8 mouse cellular contexts compared by ENCODE assay signal in the genomic region with DNA sequence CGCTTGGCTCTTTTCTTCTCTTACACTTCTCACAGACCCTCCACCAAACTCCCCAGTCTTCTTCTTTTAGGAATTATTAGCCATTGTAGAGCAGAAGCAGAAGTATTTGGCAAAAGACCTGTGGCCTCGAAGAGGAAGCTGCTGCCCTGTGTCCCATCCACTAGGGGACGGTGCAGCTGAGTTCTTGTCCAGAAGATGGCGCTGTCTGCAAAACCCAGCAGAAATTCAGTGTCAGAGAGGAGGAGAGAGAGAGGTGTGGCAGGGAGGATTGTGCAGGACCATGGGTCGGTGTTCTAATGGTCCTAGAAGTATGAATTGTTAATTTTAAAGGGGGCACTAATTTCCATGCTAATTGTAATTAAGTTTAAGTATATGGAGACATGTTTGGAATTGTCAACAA. TPM values are rescaled to one million over a fixed set of nuclear protein-coding genes. Genes with fewer than 3 reads are reported as not detected.
DNase-seq lines count a peak whose midpoint lies in the region; ATAC-seq lines count a peak whose summit lies in the region.

No protein-coding gene starts in this region.

- H3K4me2 ChIP-seq in liver, embryonic 13.5 days, result no peak overlapping the region

- H3K4me3 ChIP-seq in liver, embryonic 13.5 days (replicated peaks), result no peak overlapping the region

- no peak overlapping the region for H3K9ac ChIP-seq in liver, embryonic 13.5 days

- 20% methylated on average over 5 of the region's 5 CpGs for WGBS in liver, embryonic 13.5 days (ENCODE audit: insufficient replicate concordance)

- H3K4me1 ChIP-seq in liver, embryonic 13.5 days (replicated peaks), result 0 out of 2 replicates have a peak, but pooled peaks cover 4% of the 10 kb centered on the region

- DNase-seq in gastrocnemius, adult 18-20 months (ENCODE audit: low spot score), result peak; percentile 28
- no peak for DNase-seq in gastrocnemius, adult 8-10 months (ENCODE audit: low spot score in 2 of 2)
- peak; percentile 23 for DNase-seq in urinary bladder, postnatal 25 days (ENCODE audit: low spot score)
- no peak for DNase-seq in urinary bladder, postnatal 4 days (ENCODE audit: low spot score in 2 of 2)
- peak; percentile 38 to 42 for DNase-seq in cerebellum, postnatal 36 days
- DNase-seq in liver, embryonic 13.5 days, result peak; percentile 54
- peak; percentile 69 for DNase-seq in right cerebral cortex, postnatal 25 days

- no peaks in the 10 kb centered on the region for H3K36me3 ChIP-seq in liver, embryonic 13.5 days

- no peak overlapping the region for H3K27ac ChIP-seq in liver, embryonic 13.5 days

- peak; percentile 60 for ATAC-seq in inflammation-experienced regulatory T-cells, adult 6 months
- ATAC-seq in liver, embryonic 13.5 days (ENCODE audit: low read depth), result peak; percentile 31; the same call in 1 of the 2 replicates

- no peaks in the 10 kb centered on the region for H3K27me3 ChIP-seq in liver, embryonic 13.5 days

- H3K9me3 ChIP-seq in liver, embryonic 13.5 days (replicated peaks), result no peaks in the 10 kb centered on the region

RNA-seq across cellular contexts. Expression of a gene that starts 55.1 kb away (rescaled TPM):
- total RNA-seq in gastrocnemius, adult 18-20 months (2021), result 10 to 100 TPM; 20.3 to 48.7 TPM
- 10 to 100 TPM; 12.3 to 26.2 (median 18.0) TPM for total RNA-seq in gastrocnemius, adult 8-10 months (2022)
- polyA plus RNA-seq in inflammation-experienced regulatory T-cells, adult 6 months (2017; shearing (Covaris generic)), result 10 to 100 TPM in 2 of 3 experiments, 1 to 10 TPM in 1; 7.0 to 16.4 (median 12.2) TPM
- polyA plus RNA-seq in liver, embryonic 13.5 days (2015; fragmentation: Nextera tagmentation; extraction: Ambion mirVana), result 1.7 and 1.8 TPM in 2 replicates

Comparison
In these comparisons a context has a peak if more than half of its experiments do, and no peak if none do; other contexts are left out.
1. DNase-seq: peak in gastrocnemius, adult 18-20 months (single experiment), urinary bladder, postnatal 25 days (single experiment), cerebellum, postnatal 36 days (2 of 2), liver, embryonic 13.5 days (single experiment) and right cerebral cortex, postnatal 25 days (single experiment); none in gastrocnemius, adult 8-10 months (0 of 2) and urinary bladder, postnatal 4 days (0 of 2).